Mouse (Mus musculus) E14TG2a.4 (cell line): Measurements from ENCODE around the gene Myh9.

Experiments
- CTCF ChIP-seq: conservative IDR thresholded peaks from 2 replicates; pipeline ENCODE4 v1.5.1; 2014; ENCODE audit warnings: low read length
- NANOG ChIP-seq: IDR thresholded peaks from 2 replicates; pipeline ENCODE4 v1.6.1; 2014; ENCODE audit warnings: borderline replicate concordance, low read length, mixed read lengths
- POU5F1 ChIP-seq: IDR thresholded peaks from 2 replicates; pipeline ENCODE4 v1.6.1; 2014; ENCODE audit warnings: low read length, borderline replicate concordance

DNA sequence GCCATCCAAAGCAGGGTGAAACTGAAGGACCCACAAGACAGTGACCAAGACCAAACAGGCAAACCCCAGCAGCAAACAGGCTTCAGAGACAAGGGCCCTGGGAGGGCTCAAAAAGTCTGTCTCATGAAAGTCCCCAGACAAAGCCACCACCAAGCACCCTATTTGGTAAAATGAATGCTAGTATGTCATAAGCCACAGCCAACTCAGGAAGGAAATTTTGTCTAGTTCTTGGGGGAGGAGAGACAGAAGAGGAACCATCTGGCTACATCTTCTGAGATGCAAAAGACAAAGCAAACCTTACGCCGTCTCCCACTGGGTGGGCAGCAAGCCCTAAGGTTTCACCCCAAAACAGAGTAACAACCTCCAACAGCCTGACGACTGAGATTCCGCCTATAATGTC, 36.3 kb downstream of the Myh9 start:
- TF ChIP-seq CTCF (no peak), POU5F1 (no peak), NANOG (no peak)
